Mouse (Mus musculus) ES-E14 (cell line): ENCODE data around the gene Copb1. TPM values are rescaled to one million over a fixed set of nuclear protein-coding genes. Genes with fewer than 3 reads are reported as not detected.

Experiments
- DNase-seq: peaks from one replicate; pipeline ENCODE4 v3.0.0-alpha.2; 2013; ENCODE audit warnings: low read depth, low spot score
- H3K27ac ChIP-seq: 2 replicates; pipeline ENCODE4 v1.5.1; 2012; ENCODE audit warnings: low read depth, mild to moderate bottlenecking, low read length, moderate library complexity, mixed read lengths; ENCODE audit not compliant: poor library complexity, insufficient read depth, severe bottlenecking
- H3K36me3 ChIP-seq: 2 replicates; pipeline ENCODE4 v1.6.1; 2012; ENCODE audit warnings: mild to moderate bottlenecking, low read length, moderate library complexity, mixed read lengths; ENCODE audit not compliant: control insufficient read depth, poor library complexity, insufficient read depth, severe bottlenecking
- H3K4me1 ChIP-seq, 2 experiments: fragments of 150-350 bp in 1 of 2; sonication (generic) in 1 of 2; 2 replicates each; pipeline ENCODE4 v1.6.1; 2012; ENCODE audit warnings: low read length in 2 of 2, mild to moderate bottlenecking in 1 of 2, mixed read lengths in 1 of 2; ENCODE audit not compliant: control insufficient read depth in 2 of 2, insufficient read depth in 2 of 2, poor library complexity in 1 of 2
- H3K4me3 ChIP-seq, 2 experiments: fragments of 150-350 bp in 1 of 2; sonication (generic) in 1 of 2; 2 replicates each; pipeline ENCODE4 v1.5.1; 2012; ENCODE audit warnings: low read length in 2 of 2, low read depth in 1 of 2, mild to moderate bottlenecking in 1 of 2, mixed read lengths in 1 of 2; ENCODE audit not compliant: insufficient read depth in 1 of 2, poor library complexity in 1 of 2, severe bottlenecking in 1 of 2
- H3K9ac ChIP-seq: 2 replicates; pipeline ENCODE4 v1.6.1; 2012; ENCODE audit warnings: low read depth, mild to moderate bottlenecking, low read length, mixed read lengths; ENCODE audit not compliant: poor library complexity, insufficient read depth, severe bottlenecking
- H3K9me3 ChIP-seq: fragments of 150-350 bp; sonication (generic); 2 replicates; pipeline ENCODE4 v1.6.1; 2012; ENCODE audit warnings: low read depth, mild to moderate bottlenecking, low read length; ENCODE audit not compliant: control insufficient read depth, insufficient read depth
- CHD2 ChIP-seq: IDR thresholded peaks from 2 replicates; pipeline ENCODE4 v1.6.1; 2014; ENCODE audit warnings: mild to moderate bottlenecking, low read depth, low read length, inconsistent platforms
- HCFC1 ChIP-seq: IDR thresholded peaks from 2 replicates; pipeline ENCODE4 v1.6.1; 2012; ENCODE audit warnings: low read length, inconsistent platforms, borderline replicate concordance; ENCODE audit not compliant: insufficient read depth
- MAFK ChIP-seq: IDR thresholded peaks from 2 replicates; pipeline ENCODE4 v1.6.1; 2014; ENCODE audit warnings: mild to moderate bottlenecking, low read depth, low read length, inconsistent platforms; ENCODE audit not compliant: insufficient read depth
- ZC3H11A ChIP-seq: IDR thresholded peaks from 2 replicates; pipeline ENCODE4 v1.6.1; 2012; ENCODE audit warnings: low read depth, mild to moderate bottlenecking, inconsistent platforms, low read length, borderline replicate concordance
- ZNF384 ChIP-seq: IDR thresholded peaks from 2 replicates; pipeline ENCODE4 v1.6.1; 2012; ENCODE audit warnings: low read depth, low read length, inconsistent platforms
- in situ Hi-C, 2 experiments: fragments of 600-800 bp; cut with MboI; formaldehyde crosslinking; loops; one replicate each; pipeline ENCODE4 v1.15.1; 2025; ENCODE audit warnings: low sequenced_read_pairs in 2 of 2, inconsistent platforms in 1 of 2; ENCODE audit not compliant: unreplicated experiment in 2 of 2
- total RNA-seq: library from RNA; depleted of rRNA; stranded (reverse); fragments of 300-350 nt; gene quantifications from 2 replicates; pipeline ENCODE4 v1.2.3, GENCODE M21; 2012

Gene Copb1
- total RNA-seq, 1 experiment = 59.1 TPM

DNA sequence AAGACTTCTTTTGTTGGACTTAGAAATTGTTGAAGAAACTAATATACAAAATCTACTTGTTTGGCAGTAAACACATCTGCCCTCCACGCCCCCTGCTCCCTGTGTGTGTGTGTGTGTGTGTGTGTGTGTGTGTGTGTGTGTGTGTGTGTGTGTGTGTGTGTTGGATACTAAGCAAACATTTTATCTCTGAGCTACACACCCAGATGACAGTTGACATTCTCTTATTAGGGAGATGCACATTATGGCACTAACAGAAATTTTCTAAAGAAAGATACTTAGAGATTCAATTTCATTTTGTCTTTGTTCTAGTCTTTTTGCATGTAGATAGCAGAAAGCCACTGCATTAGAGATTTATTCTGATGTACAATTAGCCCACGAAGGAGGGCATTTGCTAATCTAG lies 37.6 kb downstream of the Copb1 start:
- H3K9me3 ChIP-seq = no peaks in the 10 kb centered on the region
- DNase-seq = no peak
- no peak for TF ChIP-seq HCFC1
- TF ChIP-seq CHD2 = no peak
- TF ChIP-seq ZC3H11A = no peak
- no peak for TF ChIP-seq ZNF384
- TF ChIP-seq MAFK = no peak
- no peak overlapping the region for H3K4me3 ChIP-seq
- in situ Hi-C loops = no loop called here
- no peaks in the 10 kb centered on the region; the same call in 1 of the 2 replicates for H3K36me3 ChIP-seq
- H3K4me1 ChIP-seq = no peaks in the 10 kb centered on the region
- H3K9ac ChIP-seq = no peak overlapping the region
- no peak overlapping the region for H3K27ac ChIP-seq

GRCm38 (mm10) chr7:114214385-114214784 lies 40.1 kb downstream of the Copb1 start:
- no peaks in the 10 kb centered on the region; the same call in 1 of the 2 replicates for H3K36me3 ChIP-seq

DNA sequence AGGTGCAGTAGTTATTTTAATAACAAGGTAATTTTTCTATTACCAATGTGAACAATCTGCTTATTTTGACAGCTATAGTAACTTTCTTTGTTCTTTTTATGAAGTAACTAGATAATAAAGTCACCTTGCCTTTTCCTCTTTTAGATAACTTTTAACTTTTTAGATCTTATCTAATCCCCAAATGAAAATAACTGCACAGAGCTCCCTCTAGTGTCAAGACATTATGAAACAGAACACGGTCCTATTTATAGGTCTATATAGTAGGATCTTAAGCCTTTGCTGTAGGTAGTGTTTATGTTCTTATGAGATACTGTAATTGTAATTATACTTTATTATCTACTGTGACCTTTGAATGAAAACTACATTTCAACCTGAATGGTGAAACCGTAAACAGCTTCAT lies 41.0 kb downstream of the Copb1 start:
- no peaks in the 10 kb centered on the region; the same call in 1 of the 2 replicates for H3K36me3 ChIP-seq
- H3K4me1 ChIP-seq = 0 out of 4 replicates have a peak, but pooled peaks cover 0 to 1% of the 10 kb centered on the region in 2 experiments
- TF ChIP-seq MAFK = no peak
- TF ChIP-seq CHD2 = no peak
- no peak for TF ChIP-seq HCFC1
- no peak for TF ChIP-seq ZNF384
- in situ Hi-C loops = loop anchor here in 1 of 2 experiments (5.0 kb wide), 1 partner anchor 146 kb away; no protein-coding TSS in a partner anchor
- no peak for DNase-seq
- H3K9ac ChIP-seq = no peak overlapping the region
- H3K4me3 ChIP-seq = no peak overlapping the region
- H3K9me3 ChIP-seq = no peaks in the 10 kb centered on the region
- no peak overlapping the region for H3K27ac ChIP-seq

More at GRCm38 (mm10) chr7:114214385-114214784, 40.1 kb downstream of the Copb1 start:
- no peak for DNase-seq
- no peak overlapping the region for H3K27ac ChIP-seq
- no peak for TF ChIP-seq HCFC1
- TF ChIP-seq ZC3H11A = no peak
- no peak for TF ChIP-seq CHD2
- TF ChIP-seq ZNF384 = no peak
- TF ChIP-seq MAFK = no peak
- no peak overlapping the region for H3K9ac ChIP-seq
- in situ Hi-C loops = loop anchor here in 1 of 2 experiments (5.0 kb wide), 1 partner anchor 147 kb away; no protein-coding TSS in a partner anchor
- H3K9me3 ChIP-seq = no peaks in the 10 kb centered on the region
- no peaks in the 10 kb centered on the region for H3K4me1 ChIP-seq
- no peak overlapping the region for H3K4me3 ChIP-seq

DNA sequence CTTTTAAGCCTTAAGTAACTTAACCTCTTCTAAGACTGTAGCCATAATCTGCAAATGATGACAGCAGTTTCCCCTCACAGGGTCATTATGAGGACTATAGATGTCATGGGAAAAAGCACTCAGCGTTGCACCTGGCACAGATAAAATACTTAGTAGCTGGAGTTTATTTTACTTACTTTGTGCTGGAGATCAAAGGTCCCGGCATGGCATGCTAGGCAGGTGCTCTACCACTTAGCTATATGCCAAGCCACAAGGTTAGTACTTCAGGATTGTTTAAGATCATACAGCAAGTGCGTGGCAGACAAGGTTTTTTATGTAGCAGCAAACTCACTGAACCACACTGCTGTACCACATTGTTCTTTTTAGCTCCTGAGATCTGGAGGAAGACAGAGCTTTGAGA lies 43.9 kb downstream of the Copb1 start:
- no peaks in the 10 kb centered on the region for H3K36me3 ChIP-seq
- in situ Hi-C loops = loop anchor here in 1 of 2 experiments (5.0 kb wide), 1 partner anchor 143 kb away; no protein-coding TSS in a partner anchor

DNA sequence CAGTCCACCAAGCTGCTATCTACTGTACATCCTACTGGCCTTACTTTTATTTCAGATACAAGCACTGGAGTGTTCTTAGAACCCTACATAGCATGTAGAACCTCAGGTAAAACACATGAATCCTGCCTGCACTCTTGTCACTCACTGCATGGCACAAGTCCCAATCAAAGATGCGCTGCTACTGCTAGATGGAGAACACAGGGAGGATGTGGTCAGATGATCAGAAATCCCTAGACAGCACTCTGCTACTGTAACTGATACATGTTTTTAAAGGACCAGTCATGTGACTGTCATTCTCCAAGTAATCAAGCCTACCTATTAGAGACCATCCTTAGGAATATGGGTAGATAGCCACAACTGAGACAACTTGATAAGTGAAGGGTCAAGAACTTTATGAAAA lies 44.7 kb downstream of the Copb1 start:
- H3K4me3 ChIP-seq = no peak overlapping the region
- no peak overlapping the region for H3K27ac ChIP-seq
- no peak for TF ChIP-seq ZNF384
- no peak for TF ChIP-seq CHD2
- no peak for TF ChIP-seq MAFK
- TF ChIP-seq ZC3H11A = no peak
- no peak for TF ChIP-seq HCFC1
- in situ Hi-C loops = loop anchor here in 1 of 2 experiments (5.0 kb wide), 1 partner anchor 143 kb away; no protein-coding TSS in a partner anchor
- H3K9ac ChIP-seq = no peak overlapping the region
- 0 out of 4 replicates have a peak, but pooled peaks cover 0 to 1% of the 10 kb centered on the region in 2 experiments for H3K4me1 ChIP-seq
- H3K9me3 ChIP-seq = no peaks in the 10 kb centered on the region
- H3K36me3 ChIP-seq = no peaks in the 10 kb centered on the region
- DNase-seq = no peak

More for the DNA sequence above, 43.9 kb downstream of the Copb1 start:
- no peak overlapping the region for H3K4me3 ChIP-seq
- H3K27ac ChIP-seq = no peak overlapping the region
- TF ChIP-seq CHD2 = no peak
- no peak for TF ChIP-seq ZC3H11A
- TF ChIP-seq HCFC1 = no peak
- no peak for TF ChIP-seq ZNF384
- TF ChIP-seq MAFK = no peak
- H3K9me3 ChIP-seq = no peaks in the 10 kb centered on the region
- no peak overlapping the region for H3K9ac ChIP-seq
- no peak for DNase-seq
- H3K4me1 ChIP-seq = 0 out of 4 replicates have a peak, but pooled peaks cover 0 to 1% of the 10 kb centered on the region in 2 experiments
